Mouse (Mus musculus): ENCODE measurements around the gene Rbm5. TPM values are rescaled to one million over a fixed set of nuclear protein-coding genes. Genes with fewer than 3 reads are reported as not detected.

The Rbm5 gene
- 48.9 and 51.4 TPM in 2 replicates for polyA plus RNA-seq (2015; fragmentation: Nextera tagmentation; extraction: Ambion mirVana)

DNA sequence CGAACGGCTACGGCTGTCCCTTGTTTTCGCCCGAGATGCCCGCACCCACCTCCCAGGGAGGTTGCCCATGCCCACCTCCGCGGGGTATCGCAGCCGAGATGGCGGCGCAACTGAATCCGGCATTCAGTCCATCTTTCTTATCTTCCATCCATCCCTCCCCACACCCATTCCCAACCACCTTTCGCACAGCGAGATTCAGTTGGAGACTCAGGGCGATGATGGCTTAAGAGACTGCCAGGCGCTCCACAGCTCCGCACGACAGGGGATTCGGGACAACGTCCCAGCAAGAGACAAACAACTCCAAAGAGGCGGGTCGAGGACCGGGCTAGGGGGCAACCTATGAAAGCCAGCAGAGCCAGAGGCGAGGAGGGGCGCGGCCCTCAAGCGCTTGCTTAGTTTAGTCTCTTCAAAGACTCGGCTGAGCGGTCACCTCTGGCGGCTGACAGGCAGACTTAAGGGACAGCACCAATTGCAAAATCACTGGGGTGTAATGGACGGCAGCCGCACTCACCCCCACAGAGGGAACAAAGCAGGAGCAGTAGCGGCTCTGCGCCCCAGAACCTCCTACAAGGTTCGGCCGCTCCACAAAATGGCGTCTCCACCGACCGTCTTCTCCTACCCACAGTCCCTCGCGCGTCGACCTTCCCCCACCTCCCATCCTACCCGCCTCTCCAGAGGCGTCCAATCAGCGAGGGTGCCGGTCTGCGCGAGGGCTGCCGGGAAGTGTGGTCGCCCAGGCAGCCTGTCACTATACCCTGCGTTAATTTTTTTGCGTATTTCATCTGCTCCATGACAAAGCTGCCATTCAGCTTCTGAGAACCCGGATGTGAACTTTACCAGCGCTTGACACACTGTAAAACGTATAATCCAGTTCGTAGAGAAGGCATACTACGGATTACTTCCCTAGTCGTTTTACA is at the start of gene Rbm5:
Gene Rbm5, minus strand, starts transcription at position 623 of the 917 bp plus-strand sequence.
- H3K9me3 ChIP-seq (ENCODE audit: control insufficient read depth), result no peaks in the 10 kb centered on the region
- peak within 1 kb of the TSS; percentile 94 for H3K27ac ChIP-seq (ENCODE audit: low read depth, low read length)
- under 1% methylated on average over 60 of the region's 60 CpGs for WGBS
- H3K4me1 ChIP-seq (replicated peaks; ENCODE audit: control insufficient read depth, insufficient read depth, low read length), result no peaks in the 10 kb centered on the region
- peak; percentile 100 for ATAC-seq
- peaks cover 49% of the 10 kb centered on the region for H3K36me3 ChIP-seq (ENCODE audit: control insufficient read depth, insufficient read depth)
- peak within 1 kb of the TSS; percentile 100 for H3K4me3 ChIP-seq (ENCODE audit: low read depth, low read length)
- peak within 1 kb of the TSS; percentile 99 for H3K9ac ChIP-seq (ENCODE audit: low read depth, low read length)
- TF ChIP-seq CTCF (IDR thresholded peaks at IDR 0.05; ENCODE audit: low read depth), result no peak
- peak within 1 kb of the TSS; percentile 65 for H3K4me2 ChIP-seq (replicated peaks; ENCODE audit: low read depth)
- no peaks in the 10 kb centered on the region for H3K27me3 ChIP-seq (replicated peaks; ENCODE audit: control insufficient read depth, insufficient read depth, low read length)

DNA sequence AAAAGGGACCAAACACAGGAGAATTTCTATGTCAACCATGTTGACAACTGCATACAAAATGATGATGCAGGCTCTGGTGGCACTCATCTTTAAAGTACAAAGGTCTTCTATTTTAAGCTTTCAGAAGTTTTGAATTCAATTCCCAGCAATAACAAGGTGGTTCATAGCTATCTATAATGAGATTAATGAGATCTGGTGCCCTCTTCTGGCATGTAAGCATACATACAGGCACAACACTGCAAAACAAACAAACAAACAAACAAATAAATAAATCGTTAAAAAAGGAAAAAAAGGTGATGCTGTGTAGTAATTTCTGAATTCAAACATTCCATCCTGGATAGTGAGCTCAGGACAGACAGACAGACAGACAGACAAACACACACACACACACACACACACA is 41.3 kb upstream of the Rbm5 start:
- Histone ChIP-seq H3K9me3 (ENCODE audit: control insufficient read depth) (no peaks in the 10 kb centered on the region), H3K27me3 (replicated peaks; ENCODE audit: control insufficient read depth, insufficient read depth, low read length) (no peaks in the 10 kb centered on the region), H3K36me3 (ENCODE audit: control insufficient read depth, insufficient read depth) (peaks cover 31% of the 10 kb centered on the region), H3K9ac (ENCODE audit: low read depth, low read length) (no peak overlapping the region), H3K4me2 (replicated peaks; ENCODE audit: low read depth) (no peak overlapping the region), H3K4me3 (ENCODE audit: low read depth, low read length) (no peak overlapping the region), H3K27ac (ENCODE audit: low read depth, low read length) (no peak overlapping the region), H3K4me1 (replicated peaks; ENCODE audit: control insufficient read depth, insufficient read depth, low read length) (no peaks in the 10 kb centered on the region)
- no peak for ATAC-seq
- 97% methylated on average over 1 of the region's 1 CpGs for WGBS
- TF ChIP-seq CTCF (IDR thresholded peaks at IDR 0.05; ENCODE audit: low read depth), result no peak

DNA sequence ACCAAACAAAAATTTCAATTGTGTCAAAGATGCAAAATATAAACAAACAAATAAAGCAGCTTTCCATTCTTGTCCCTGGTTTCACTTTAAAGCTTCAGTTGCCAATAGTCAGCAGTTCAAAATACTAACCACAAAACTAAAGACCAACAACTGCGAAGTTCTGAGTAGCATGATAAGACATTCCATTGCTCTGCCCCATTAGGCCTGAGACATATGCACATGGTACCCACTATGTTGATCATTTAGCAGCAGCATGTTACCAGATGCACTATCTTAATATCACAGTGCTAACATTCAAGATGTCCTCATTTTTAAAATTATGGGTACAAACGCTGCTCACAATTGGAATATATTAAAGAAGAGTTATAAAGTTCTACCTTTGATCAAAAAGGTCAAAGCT is 40.2 kb upstream of the Rbm5 start:
- no peak for ATAC-seq
- H3K4me2 ChIP-seq (replicated peaks; ENCODE audit: low read depth), result no peak overlapping the region
- no peak for TF ChIP-seq CTCF (IDR thresholded peaks at IDR 0.05; ENCODE audit: low read depth)

DNA sequence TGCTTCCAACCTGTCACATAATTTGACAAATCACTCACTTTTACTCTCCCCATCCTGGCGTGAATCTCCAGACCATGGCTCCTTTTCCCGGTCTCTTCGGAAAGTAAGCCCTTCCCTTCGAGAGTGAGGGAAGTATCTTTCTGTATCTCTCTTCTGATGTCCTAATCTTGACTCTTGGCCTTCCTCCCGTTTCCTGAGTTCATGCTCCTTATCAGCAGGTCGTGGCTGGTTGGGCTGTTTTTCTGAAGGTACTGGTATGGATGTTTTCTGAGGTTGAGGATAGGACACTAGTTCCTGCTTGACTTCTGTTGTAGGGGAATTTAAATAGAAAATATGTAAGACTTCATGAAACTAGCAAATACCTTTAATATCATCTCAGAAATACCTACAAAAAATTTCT is 20.9 kb upstream of the Rbm5 start:
- Histone ChIP-seq H3K4me3 (ENCODE audit: low read depth, low read length) (no peak overlapping the region), H3K27ac (ENCODE audit: low read depth, low read length) (no peak overlapping the region), H3K9me3 (ENCODE audit: control insufficient read depth) (no peaks in the 10 kb centered on the region), H3K9ac (ENCODE audit: low read depth, low read length) (no peak overlapping the region), H3K36me3 (ENCODE audit: control insufficient read depth, insufficient read depth) (peaks cover 61% of the 10 kb centered on the region), H3K4me1 (replicated peaks; ENCODE audit: control insufficient read depth, insufficient read depth, low read length) (no peaks in the 10 kb centered on the region), H3K27me3 (replicated peaks; ENCODE audit: control insufficient read depth, insufficient read depth, low read length) (no peaks in the 10 kb centered on the region), H3K4me2 (replicated peaks; ENCODE audit: low read depth) (no peak overlapping the region)
- no peak for ATAC-seq
- no peak for TF ChIP-seq CTCF (IDR thresholded peaks at IDR 0.05; ENCODE audit: low read depth)
- WGBS, result 74% methylated on average over 6 of the region's 6 CpGs

More for the DNA sequence above, 40.2 kb upstream of the Rbm5 start:
- no peak overlapping the region for H3K9ac ChIP-seq (ENCODE audit: low read depth, low read length)
- WGBS, result 97% methylated on average over 2 of the region's 2 CpGs
- no peaks in the 10 kb centered on the region for H3K27me3 ChIP-seq (replicated peaks; ENCODE audit: control insufficient read depth, insufficient read depth, low read length)
- no peaks in the 10 kb centered on the region for H3K4me1 ChIP-seq (replicated peaks; ENCODE audit: control insufficient read depth, insufficient read depth, low read length)
- no peaks in the 10 kb centered on the region for H3K9me3 ChIP-seq (ENCODE audit: control insufficient read depth)
- H3K4me3 ChIP-seq (ENCODE audit: low read depth, low read length), result no peak overlapping the region
- peaks cover 22% of the 10 kb centered on the region for H3K36me3 ChIP-seq (ENCODE audit: control insufficient read depth, insufficient read depth)
- H3K27ac ChIP-seq (ENCODE audit: low read depth, low read length), result no peak overlapping the region

DNA sequence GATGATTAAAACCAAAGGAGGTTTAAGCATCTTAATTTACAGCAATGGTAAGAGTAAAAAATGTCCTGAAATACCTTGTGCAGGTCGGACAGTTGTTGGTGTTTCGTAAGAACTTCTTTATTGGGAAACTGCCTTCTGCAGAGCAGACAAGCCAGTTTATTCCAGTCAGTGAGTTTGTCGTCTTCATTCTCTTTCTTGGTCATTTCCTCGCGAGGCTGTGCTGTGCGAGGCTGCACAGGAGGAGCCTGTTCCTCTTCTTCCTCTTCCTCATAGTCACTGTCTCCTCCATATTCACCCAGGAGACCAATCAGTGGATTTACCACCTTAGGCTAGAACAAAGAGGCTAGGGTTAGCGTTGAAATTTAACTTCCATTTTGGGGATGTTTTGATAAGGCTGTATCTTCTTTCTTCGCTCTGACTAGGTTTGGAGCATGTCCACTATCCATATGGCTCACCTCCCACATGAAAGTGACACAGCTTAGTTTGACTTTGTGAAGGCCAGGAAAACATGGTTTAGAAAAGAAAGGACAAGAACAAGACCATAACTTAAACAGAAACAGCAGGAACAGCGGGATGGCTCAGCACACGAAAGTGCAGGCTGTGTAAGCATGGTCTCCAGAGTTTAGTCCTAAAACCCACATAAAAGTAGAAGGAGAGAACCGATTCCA is 11.9 kb upstream of the Rbm5 start:
- Histone ChIP-seq H3K27ac (ENCODE audit: low read depth, low read length) (no peak overlapping the region), H3K4me2 (replicated peaks; ENCODE audit: low read depth) (no peak overlapping the region), H3K9me3 (ENCODE audit: control insufficient read depth) (no peaks in the 10 kb centered on the region), H3K36me3 (ENCODE audit: control insufficient read depth, insufficient read depth) (peaks cover 82% of the 10 kb centered on the region), H3K4me1 (replicated peaks; ENCODE audit: control insufficient read depth, insufficient read depth, low read length) (no peaks in the 10 kb centered on the region), H3K9ac (ENCODE audit: low read depth, low read length) (no peak overlapping the region), H3K4me3 (ENCODE audit: low read depth, low read length) (no peak overlapping the region), H3K27me3 (replicated peaks; ENCODE audit: control insufficient read depth, insufficient read depth, low read length) (no peaks in the 10 kb centered on the region)
- 95% methylated on average over 11 of the region's 11 CpGs for WGBS
- no peak for ATAC-seq
- TF ChIP-seq CTCF (IDR thresholded peaks at IDR 0.05; ENCODE audit: low read depth), result no peak

DNA sequence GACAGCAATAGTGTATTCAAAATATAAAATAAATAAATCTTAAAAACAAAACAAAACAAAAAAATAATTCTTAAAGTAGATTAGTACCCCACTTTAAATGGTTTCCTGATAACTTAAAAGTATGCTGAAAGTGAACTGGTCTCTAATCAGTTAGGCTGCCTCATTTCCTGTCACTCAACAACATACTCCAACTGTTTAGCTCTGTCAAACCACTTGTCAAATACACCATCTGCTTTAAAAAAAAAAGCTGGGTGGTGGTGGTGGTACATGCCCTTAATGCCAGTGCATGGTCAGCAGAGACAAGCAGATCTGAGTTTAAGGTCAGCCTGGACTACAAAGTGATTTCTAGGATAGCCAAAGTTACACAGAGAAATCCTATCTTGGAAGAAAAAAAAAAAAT is 6.0 kb upstream of the Rbm5 start:
- Histone ChIP-seq H3K27me3 (replicated peaks; ENCODE audit: control insufficient read depth, insufficient read depth, low read length) (no peaks in the 10 kb centered on the region), H3K36me3 (ENCODE audit: control insufficient read depth, insufficient read depth) (peaks cover 60% of the 10 kb centered on the region)

More for the DNA sequence above, 6.0 kb upstream of the Rbm5 start:
- Histone ChIP-seq H3K9ac (ENCODE audit: low read depth, low read length) (no peak overlapping the region), H3K4me1 (replicated peaks; ENCODE audit: control insufficient read depth, insufficient read depth, low read length) (no peaks in the 10 kb centered on the region), H3K4me2 (replicated peaks; ENCODE audit: low read depth) (no peak overlapping the region), H3K9me3 (ENCODE audit: control insufficient read depth) (no peaks in the 10 kb centered on the region), H3K27ac (ENCODE audit: low read depth, low read length) (no peak overlapping the region), H3K4me3 (ENCODE audit: low read depth, low read length) (no peak overlapping the region)
- TF ChIP-seq CTCF (IDR thresholded peaks at IDR 0.05; ENCODE audit: low read depth), result no peak
- ATAC-seq, result no peak
